Mouse (Mus musculus) midbrain, embryonic 11.5 days (tissue): ENCODE measurements around the gene Actr1a. TPM values are rescaled to one million over a fixed set of nuclear protein-coding genes. Genes with fewer than 3 reads are reported as not detected.

Experiments used
- ATAC-seq: fragments of 200-750 bp; cut with Nextera tagmentation; 2 replicates; pipeline ENCODE4 v1.8.0; 2017; ENCODE audit warnings: moderate TSS enrichment, moderate library complexity; ENCODE audit not compliant: low FRiP score
- DNase-seq: peaks from one replicate; pipeline ENCODE4 v3.0.0; 2015; ENCODE audit warnings: low spot score; ENCODE audit errors: missing footprints
- H3K27ac ChIP-seq: fragments of 300-500 bp; sonication (generic); 2 replicates; pipeline ENCODE4 v1.5.1; 2014; ENCODE audit warnings: low read depth, low read length
- H3K27me3 ChIP-seq: fragments of 300-500 bp; sonication (generic); 2 replicates; pipeline ENCODE4 v1.6.1; 2014; ENCODE audit warnings: mild to moderate bottlenecking, low read length, moderate library complexity, mixed read lengths; ENCODE audit not compliant: control insufficient read depth, insufficient read depth
- H3K36me3 ChIP-seq: fragments of 300-500 bp; sonication (generic); 2 replicates; pipeline ENCODE4 v1.6.1; 2014; ENCODE audit warnings: mild to moderate bottlenecking, low read length, moderate library complexity, mixed read lengths; ENCODE audit not compliant: control insufficient read depth, insufficient read depth
- H3K4me1 ChIP-seq: fragments of 300-500 bp; sonication (generic); 2 replicates; pipeline ENCODE4 v1.6.1; 2014; ENCODE audit warnings: low read length; ENCODE audit not compliant: control insufficient read depth, insufficient read depth
- H3K4me2 ChIP-seq: fragments of 300-500 bp; sonication (generic); 2 replicates; pipeline ENCODE4 v1.6.1; 2014; ENCODE audit warnings: mild to moderate bottlenecking, moderate library complexity
- H3K4me3 ChIP-seq: fragments of 300-500 bp; sonication (generic); 2 replicates; pipeline ENCODE4 v1.5.1; 2014; ENCODE audit warnings: low read depth, low read length
- H3K9ac ChIP-seq: fragments of 300-500 bp; sonication (generic); 2 replicates; pipeline ENCODE4 v1.6.1; 2014; ENCODE audit warnings: low read length
- H3K9me3 ChIP-seq: fragments of 300-500 bp; sonication (generic); 2 replicates; pipeline ENCODE4 v1.6.1; 2016; ENCODE audit warnings: low read length; ENCODE audit not compliant: control insufficient read depth
- WGBS: fragments of 180-500 bp; shearing (Covaris S2); extraction: QIAGEN DNeasy Blood & Tissue Kit; methylation state at CpG from one replicate; pipeline ENCODE4 v1.1.7; 2014; 5-methylcytosine and 5-hydroxymethylcytosine counted together
- polyA plus RNA-seq: library from polyadenylated mRNA; unstranded; fragments of >200 nt; fragmentation: Nextera tagmentation; extraction: Ambion mirVana; gene quantifications from 2 replicates; pipeline ENCODE4 v1.2.1, GENCODE M21; 2014

Gene Actr1a
- polyA plus RNA-seq, 1 experiment from 2014 or later = 228 TPM

DNA sequence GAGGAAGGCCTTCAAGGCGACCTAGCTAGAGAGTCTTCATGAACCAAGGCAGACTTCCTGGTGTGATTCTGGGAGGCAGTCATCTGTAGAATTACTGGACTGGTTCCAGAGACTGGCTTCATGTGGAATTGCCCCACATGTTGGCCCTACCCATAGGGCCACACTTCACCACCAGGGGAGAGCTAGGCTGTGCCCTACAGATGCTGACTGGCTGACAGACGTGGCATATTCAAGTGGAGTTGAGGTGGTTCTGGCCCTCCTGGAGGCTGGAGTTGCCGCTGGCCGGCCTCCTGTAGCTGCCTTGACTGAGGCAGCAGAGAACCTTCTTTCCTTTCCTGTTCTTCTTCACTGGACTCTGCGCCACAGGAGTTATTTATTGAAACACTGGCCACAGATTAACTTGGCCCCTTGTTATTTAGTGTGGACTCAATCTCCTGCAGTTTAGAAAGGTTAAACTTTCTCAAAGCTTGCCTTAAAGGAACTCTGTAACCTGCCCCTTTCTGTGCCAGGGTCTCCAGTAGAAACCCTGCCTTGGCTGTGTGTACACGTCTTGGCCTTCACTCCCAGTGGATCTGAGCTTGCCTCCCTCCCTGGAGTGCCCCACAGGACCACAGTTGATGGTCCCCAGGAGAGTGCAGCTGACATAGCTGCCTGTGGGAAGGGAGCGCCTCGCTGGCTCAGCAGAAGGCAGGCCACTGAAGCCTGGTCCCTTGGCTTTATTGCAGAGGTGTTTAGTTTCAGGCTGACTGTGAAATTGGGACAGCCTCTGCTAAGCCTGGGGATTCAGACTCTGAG lies 11.2 kb upstream of the Actr1a start:
- DNase-seq = no peak
- Histone ChIP-seq H3K4me3 (no peak overlapping the region), H3K4me1 (peaks cover 9% of the 10 kb centered on the region; the same call in 1 of the 2 replicates), H3K27me3 (no peaks in the 10 kb centered on the region), H3K9me3 (no peaks in the 10 kb centered on the region), H3K36me3 (peaks cover 6% of the 10 kb centered on the region; the same call in 1 of the 2 replicates), H3K9ac (no peak overlapping the region), H3K27ac (no peak overlapping the region), H3K4me2 (no peak overlapping the region)
- no peak for ATAC-seq
- WGBS = 77% methylated on average over 8 of the region's 8 CpGs

DNA sequence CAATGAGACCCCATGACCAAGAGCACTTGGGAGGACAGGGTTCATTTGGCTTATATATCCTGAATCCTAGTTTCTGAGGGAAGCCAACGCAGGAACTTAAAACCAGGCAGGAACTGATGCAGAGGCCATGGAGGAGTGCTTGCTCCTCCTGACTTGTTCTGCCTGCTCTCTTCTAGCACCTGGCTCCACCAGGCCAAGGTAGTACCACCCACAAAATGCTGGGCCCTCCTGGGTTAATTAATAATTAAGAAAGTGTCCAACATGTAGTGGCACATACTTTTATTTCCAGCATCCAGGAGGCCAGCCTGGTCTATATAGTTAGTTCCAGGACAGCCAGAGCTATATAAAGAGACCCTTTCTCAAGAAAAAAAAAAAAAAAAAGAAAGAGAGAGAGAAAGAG lies 8.5 kb upstream of the Actr1a start:
- Histone ChIP-seq H3K4me1 (peaks cover 10% of the 10 kb centered on the region), H3K9me3 (no peaks in the 10 kb centered on the region), H3K4me3 (no peak overlapping the region), H3K27me3 (no peaks in the 10 kb centered on the region), H3K36me3 (peaks cover 11% of the 10 kb centered on the region; the same call in 1 of the 2 replicates), H3K27ac (no peak overlapping the region), H3K4me2 (no peak overlapping the region), H3K9ac (no peak overlapping the region)
- no peak for ATAC-seq
- 100% methylated on average over 1 of the region's 1 CpGs for WGBS
- no peak for DNase-seq

DNA sequence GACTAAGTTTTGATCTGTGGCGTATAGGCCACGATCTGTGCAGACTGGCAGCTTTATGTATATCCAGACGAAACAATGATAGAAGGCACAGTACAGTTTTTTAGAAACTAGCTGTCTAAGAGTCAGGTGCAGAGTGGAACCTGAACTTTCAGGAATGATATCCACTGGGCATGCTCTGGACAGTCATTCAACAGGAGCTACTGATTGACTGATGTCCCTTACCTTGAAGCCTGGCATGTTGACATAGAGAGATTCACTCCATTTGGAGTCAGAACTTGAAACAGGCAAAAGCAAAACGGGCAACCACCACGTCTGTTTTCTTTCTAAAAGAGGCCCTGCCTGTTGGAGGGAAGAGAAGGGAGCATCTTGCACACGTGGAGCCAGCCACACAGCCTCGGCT lies 5.0 kb upstream of the Actr1a start:
- H3K27me3 ChIP-seq = no peaks in the 10 kb centered on the region
- no peak overlapping the region for H3K4me3 ChIP-seq
- peaks cover 11% of the 10 kb centered on the region; the same call in 1 of the 2 replicates for H3K36me3 ChIP-seq
- H3K4me2 ChIP-seq = no peak overlapping the region
- no peak overlapping the region for H3K9ac ChIP-seq
- no peak for ATAC-seq
- DNase-seq = no peak
- 92% methylated on average over 7 of the region's 7 CpGs for WGBS
- H3K4me1 ChIP-seq = peaks cover 18% of the 10 kb centered on the region
- H3K27ac ChIP-seq = no peak overlapping the region
- H3K9me3 ChIP-seq = no peaks in the 10 kb centered on the region

GRCm38 (mm10) chr19:46399886-46400285 lies 4.3 kb upstream of the Actr1a start:
- no peaks in the 10 kb centered on the region for H3K27me3 ChIP-seq
- H3K27ac ChIP-seq = no peak overlapping the region
- no peak for ATAC-seq
- no peak overlapping the region for H3K4me2 ChIP-seq
- H3K4me3 ChIP-seq = no peak overlapping the region
- peaks cover 18% of the 10 kb centered on the region for H3K4me1 ChIP-seq
- peaks cover 11% of the 10 kb centered on the region; the same call in 1 of the 2 replicates for H3K36me3 ChIP-seq
- no peak overlapping the region for H3K9ac ChIP-seq
- no peak for DNase-seq
- H3K9me3 ChIP-seq = no peaks in the 10 kb centered on the region
- 83% methylated on average over 7 of the region's 7 CpGs for WGBS

- 87% methylated on average over 6 of the region's 6 CpGs for WGBS
- H3K4me1 ChIP-seq = peaks cover 22% of the 10 kb centered on the region
- no peaks in the 10 kb centered on the region for H3K27me3 ChIP-seq
- H3K4me3 ChIP-seq = no peak overlapping the region
- DNase-seq (no peak), ATAC-seq (no peak)
- H3K36me3 ChIP-seq = peaks cover 11% of the 10 kb centered on the region; the same call in 1 of the 2 replicates
- no peak overlapping the region for H3K9ac ChIP-seq
- no peaks in the 10 kb centered on the region for H3K9me3 ChIP-seq
- no peak overlapping the region for H3K4me2 ChIP-seq
- H3K27ac ChIP-seq = no peak overlapping the region
Measured at GRCm38 (mm10) chr19:46399372-46399771, 3.8 kb upstream of the Actr1a start.

- H3K27me3 ChIP-seq = no peaks in the 10 kb centered on the region
- peak overlapping the region; percentile 89 for H3K4me2 ChIP-seq
- no peaks in the 10 kb centered on the region for H3K9me3 ChIP-seq
- H3K36me3 ChIP-seq = peaks cover 11% of the 10 kb centered on the region; the same call in 1 of the 2 replicates
- peaks cover 28% of the 10 kb centered on the region for H3K4me1 ChIP-seq
- no peak overlapping the region; the same call in 1 of the 2 replicates for H3K9ac ChIP-seq
- peak overlapping the region; percentile 70 for H3K4me3 ChIP-seq
- ATAC-seq = no peak
- H3K27ac ChIP-seq = no peak overlapping the region
- 32% methylated on average over 3 of the region's 3 CpGs for WGBS
- DNase-seq = no peak
Measured at GRCm38 (mm10) chr19:46398401-46398800, 2.9 kb upstream of the Actr1a start.

- Histone ChIP-seq H3K36me3 (peaks cover 4% of the 10 kb centered on the region; the same call in 1 of the 2 replicates), H3K9ac (peak overlapping the region; percentile 72), H3K9me3 (no peaks in the 10 kb centered on the region), H3K27me3 (no peaks in the 10 kb centered on the region), H3K4me1 (peaks cover 28% of the 10 kb centered on the region), H3K4me2 (peak overlapping the region; percentile 89), H3K4me3 (peak overlapping the region; percentile 70), H3K27ac (peak overlapping the region; percentile 66)
- DNase-seq (peak; percentile 89), ATAC-seq (peak; percentile 8)
- WGBS = 1% methylated on average over 19 of the region's 19 CpGs
Measured at GRCm38 (mm10) chr19:46397436-46398001, 2.0 kb upstream of the Actr1a start.

GRCm38 (mm10) chr19:46396686-46397435 lies 1.3 kb upstream of the Actr1a start, which contains the start of gene Sufu:
Gene Sufu (plus strand): TSS chr19:46396896.
- Histone ChIP-seq H3K36me3 (peaks cover 4% of the 10 kb centered on the region; the same call in 1 of the 2 replicates), H3K4me1 (peaks cover 28% of the 10 kb centered on the region), H3K4me2 (peak within 1 kb of the TSS; percentile 89), H3K4me3 (peak within 1 kb of the TSS; percentile 89), H3K9me3 (no peaks in the 10 kb centered on the region), H3K9ac (peak within 1 kb of the TSS; percentile 72), H3K27me3 (no peaks in the 10 kb centered on the region), H3K27ac (peak within 1 kb of the TSS; percentile 66)
- peak; percentile 99 for DNase-seq
- WGBS = under 1% methylated on average over 57 of the region's 57 CpGs
- ATAC-seq = peak; percentile 90
